Mouse (Mus musculus): ENCODE results near the gene Tpd52l2. TPM values are rescaled to one million over a fixed set of nuclear protein-coding genes. Genes with fewer than 3 reads are reported as not detected.
A peak's percentile ranks its signal among the peaks of the same experiment; 100 is the strongest.

The Tpd52l2 gene
- total RNA-seq, 1 experiment from 2014 or later: 134 TPM

DNA sequence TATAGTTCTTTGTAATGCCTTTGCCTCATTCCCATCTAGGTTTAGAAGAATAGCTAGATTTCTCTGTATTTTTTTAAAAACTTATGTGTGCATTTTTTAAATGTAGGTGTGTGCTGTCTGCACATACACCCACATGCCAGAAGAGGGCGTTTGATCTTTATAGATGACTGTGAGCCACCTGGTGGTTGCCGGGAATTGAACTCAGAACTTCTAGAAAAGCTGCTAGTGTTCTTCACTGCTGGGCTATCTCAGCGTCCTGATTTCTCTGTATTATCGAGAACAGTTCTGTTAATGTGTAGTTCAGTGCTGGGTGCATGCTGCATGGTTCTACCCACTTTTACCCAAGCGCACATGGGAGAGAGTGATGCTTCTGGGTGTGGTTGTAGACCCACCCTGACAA, 25.9 kb downstream of the Tpd52l2 start:
- ATAC-seq (replicated peaks; ENCODE audit: insufficient number of reproducible peaks, low FRiP score, low TSS enrichment, poor library complexity, severe bottlenecking): no peak

- no peak for ATAC-seq (replicated peaks; ENCODE audit: insufficient number of reproducible peaks, low FRiP score, low TSS enrichment, poor library complexity, severe bottlenecking)
Observed at GRCm38 (mm10) chr2:181525526-181525925, 28.6 kb downstream of the Tpd52l2 start.

GRCm38 (mm10) chr2:181529076-181529475, 32.1 kb downstream of the Tpd52l2 start:
- ATAC-seq (replicated peaks; ENCODE audit: insufficient number of reproducible peaks, low FRiP score, low TSS enrichment, poor library complexity, severe bottlenecking): no peak

DNA sequence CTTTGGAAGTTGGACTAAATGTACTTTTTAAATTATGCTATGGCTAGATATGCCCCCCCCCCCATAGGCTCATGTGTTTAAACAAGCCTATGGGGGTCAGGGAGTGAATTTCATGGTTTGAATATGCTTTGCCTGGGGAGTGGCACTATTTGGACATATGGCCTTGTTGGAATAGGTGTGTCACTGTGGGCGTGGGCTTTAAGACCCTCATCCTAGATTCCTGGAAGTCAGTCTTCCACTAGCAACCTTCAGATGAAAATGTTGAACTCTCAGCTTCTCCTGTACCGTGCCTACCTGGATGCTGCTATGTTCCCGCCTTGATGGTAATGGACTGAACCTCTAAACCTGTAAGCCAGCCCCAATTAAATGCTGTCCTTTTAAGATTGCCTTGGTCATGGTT, 35.6 kb downstream of the Tpd52l2 start:
- ATAC-seq (replicated peaks; ENCODE audit: insufficient number of reproducible peaks, low FRiP score, low TSS enrichment, poor library complexity, severe bottlenecking): no peak

DNA sequence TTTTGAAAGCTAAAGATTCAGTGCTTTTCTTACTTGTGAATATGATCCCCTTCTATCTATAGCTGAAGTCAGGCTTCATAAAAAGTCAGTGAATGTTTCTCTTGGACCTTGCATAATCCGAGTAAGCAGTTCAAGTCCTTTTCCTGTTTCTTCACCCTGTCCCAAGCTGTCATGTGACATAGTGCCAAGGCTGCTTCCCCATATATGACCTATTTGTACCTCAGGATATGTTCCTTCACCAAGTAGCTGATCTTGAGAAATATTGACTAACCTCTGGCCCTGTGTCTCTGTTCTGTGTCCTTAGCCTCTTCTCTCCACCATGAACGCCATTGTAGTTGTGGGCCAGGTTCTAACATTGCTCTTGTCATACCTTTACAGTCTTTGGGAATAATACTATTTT, 39.5 kb downstream of the Tpd52l2 start:
- peak; percentile 98 for ATAC-seq (replicated peaks; ENCODE audit: insufficient number of reproducible peaks, low FRiP score, low TSS enrichment, poor library complexity, severe bottlenecking)

- ATAC-seq (replicated peaks; ENCODE audit: insufficient number of reproducible peaks, low FRiP score, low TSS enrichment, poor library complexity, severe bottlenecking): no peak
Observed at GRCm38 (mm10) chr2:181537444-181538047, 40.6 kb downstream of the Tpd52l2 start.

DNA sequence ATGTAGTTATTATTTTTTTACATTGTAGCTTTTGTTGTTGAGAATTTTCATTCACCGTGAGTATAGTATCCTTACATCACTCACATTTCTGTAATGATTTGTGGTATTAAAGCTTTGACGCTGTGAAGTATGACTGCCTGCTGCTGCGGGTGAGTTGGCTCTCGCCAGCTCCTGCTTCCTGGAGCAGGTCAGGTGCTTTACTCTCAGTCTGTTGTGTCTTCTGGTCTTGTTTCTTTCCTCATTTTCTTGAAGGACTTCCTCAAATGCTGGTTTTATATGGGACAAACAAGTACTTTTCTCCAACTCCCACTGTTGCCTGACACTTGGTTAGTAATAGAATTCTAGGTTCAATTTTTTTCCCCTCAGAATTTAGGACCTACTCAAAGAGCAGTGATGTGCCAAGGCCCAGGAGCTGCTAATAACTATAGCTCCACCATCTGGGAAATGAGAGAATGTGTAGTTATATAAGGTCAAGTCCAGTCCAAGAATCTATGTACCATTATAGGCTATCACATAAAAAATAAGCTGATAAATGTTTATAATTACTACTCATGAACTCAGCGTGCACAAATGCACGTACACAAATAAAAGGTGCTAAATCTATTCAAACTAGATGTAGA, 44.9 kb downstream of the Tpd52l2 start:
- ATAC-seq (replicated peaks; ENCODE audit: insufficient number of reproducible peaks, low FRiP score, low TSS enrichment, poor library complexity, severe bottlenecking): no peak

- ATAC-seq (replicated peaks; ENCODE audit: insufficient number of reproducible peaks, low FRiP score, low TSS enrichment, poor library complexity, severe bottlenecking): no peak
Observed at GRCm38 (mm10) chr2:181546142-181546541, 49.2 kb downstream of the Tpd52l2 start.

- ATAC-seq (replicated peaks; ENCODE audit: insufficient number of reproducible peaks, low FRiP score, low TSS enrichment, poor library complexity, severe bottlenecking): no peak; the same call in 1 of the 2 replicates
Observed at GRCm38 (mm10) chr2:181548227-181548626, 51.3 kb downstream of the Tpd52l2 start.

GRCm38 (mm10) chr2:181548682-181549081, 51.7 kb downstream of the Tpd52l2 start:
- ATAC-seq (replicated peaks; ENCODE audit: insufficient number of reproducible peaks, low FRiP score, low TSS enrichment, poor library complexity, severe bottlenecking): no peak

DNA sequence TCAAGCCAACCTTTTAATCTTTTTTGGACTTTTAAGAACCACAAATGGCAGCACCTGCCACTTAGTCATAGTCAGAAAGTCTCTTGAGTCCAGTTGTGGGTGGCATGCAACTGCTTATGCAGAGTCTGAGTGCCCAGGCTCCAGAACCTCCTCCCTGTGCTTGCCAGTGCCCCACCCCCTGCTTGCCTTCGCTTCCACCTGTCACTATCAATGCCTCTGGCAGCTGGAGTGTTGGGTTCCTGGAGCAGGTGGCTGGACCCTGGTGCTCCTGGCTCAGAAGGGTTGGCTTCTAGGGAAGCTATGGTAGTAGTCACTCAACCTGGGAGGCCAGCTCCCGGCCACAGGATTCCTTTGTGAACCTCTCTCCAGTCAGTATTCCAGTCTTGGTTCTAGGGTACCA, 53.3 kb downstream of the Tpd52l2 start:
- ATAC-seq (replicated peaks; ENCODE audit: insufficient number of reproducible peaks, low FRiP score, low TSS enrichment, poor library complexity, severe bottlenecking): no peak

GRCm38 (mm10) chr2:181553772-181554171, 56.8 kb downstream of the Tpd52l2 start:
- ATAC-seq (replicated peaks; ENCODE audit: insufficient number of reproducible peaks, low FRiP score, low TSS enrichment, poor library complexity, severe bottlenecking): no peak

DNA sequence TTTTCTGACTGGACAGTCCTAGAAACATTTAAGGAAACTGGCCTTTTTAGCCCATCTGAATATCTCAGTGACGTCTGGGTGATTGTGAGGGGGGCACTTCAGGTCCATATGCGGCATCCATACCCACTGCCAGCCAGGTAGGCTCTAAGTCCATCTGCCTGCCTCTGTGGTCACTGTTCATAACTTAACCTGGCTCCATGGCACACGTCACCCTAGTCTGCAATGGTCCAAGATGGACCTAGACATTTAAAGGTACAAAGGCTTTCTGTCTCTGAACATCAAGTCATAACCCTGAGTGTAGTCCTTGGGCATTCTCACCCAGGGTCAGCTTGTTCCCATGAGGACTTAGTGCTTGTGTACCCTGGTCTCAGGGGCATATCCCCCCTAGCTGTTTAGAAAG, 70.4 kb downstream of the Tpd52l2 start:
- ATAC-seq (replicated peaks; ENCODE audit: insufficient number of reproducible peaks, low FRiP score, low TSS enrichment, poor library complexity, severe bottlenecking): no peak

Other genes with a start within 250 kb of the Tpd52l2 start
- 25.1 to 36.4 TPM (median 35.7 TPM) in 3 replicates for gene Gmeb2, start 209.1 kb upstream of the Tpd52l2 start, total RNA-seq (2017)
- not detected in 3 replicates for gene Stmn3, start 182.6 kb upstream of the Tpd52l2 start, total RNA-seq (2017)
- 34.6 to 46.3 TPM (median 37.2 TPM) in 3 replicates for gene Rtel1, start 177.4 kb upstream of the Tpd52l2 start, total RNA-seq (2017)
- gene Zgpat, start 132.2 kb upstream of the Tpd52l2 start, total RNA-seq (2017): 65.6 to 98.9 TPM (median 66.9 TPM) in 3 replicates
- gene Arfrp1, start 131.7 kb upstream of the Tpd52l2 start, total RNA-seq (2017): 51.2 to 71.0 TPM (median 67.9 TPM) in 3 replicates
- gene Lime1, start 117.1 kb upstream of the Tpd52l2 start, total RNA-seq (2017): 55.7 to 137 TPM (median 104 TPM) in 3 replicates
- 2.3 to 4.3 TPM (median 3.8 TPM) in 3 replicates for gene Zbtb46, start 37.7 kb upstream of the Tpd52l2 start, total RNA-seq (2017)
- not detected in 3 replicates for gene Abhd16b, start 3.9 kb upstream of the Tpd52l2 start, total RNA-seq (2017)
- 47.3 to 71.5 TPM (median 52.6 TPM) in 3 replicates for gene Dnajc5, start 23.3 kb downstream of the Tpd52l2 start, total RNA-seq (2017)
- gene Uckl1, start 87.8 kb downstream of the Tpd52l2 start, total RNA-seq (2017): 106 to 183 TPM (median 161 TPM) in 3 replicates
- 65.7 to 104 TPM (median 96.6 TPM) in 3 replicates for gene Prpf6, start 94.7 kb downstream of the Tpd52l2 start, total RNA-seq (2017)
- gene Zfp512b, start 95.7 kb downstream of the Tpd52l2 start, total RNA-seq (2017): 6.6 to 20.6 TPM (median 10.2 TPM) in 3 replicates
- gene Samd10, start 102.1 kb downstream of the Tpd52l2 start, total RNA-seq (2017): 1.5 to 5.5 TPM (median 4.5 TPM) in 3 replicates
- gene Gm29797, start 159.9 kb downstream of the Tpd52l2 start, total RNA-seq (2017): not detected in 3 replicates
- not detected in 3 replicates for gene Sox18, start 174.5 kb downstream of the Tpd52l2 start, total RNA-seq (2017)
- 3.8 to 20.0 TPM (median 10.0 TPM) in 3 replicates for gene Tcea2, start 183.2 kb downstream of the Tpd52l2 start, total RNA-seq (2017)
- 102 to 134 TPM (median 128 TPM) in 3 replicates for gene Rgs19, start 196.8 kb downstream of the Tpd52l2 start, total RNA-seq (2017)
- gene Lkaaear1, start 201.3 kb downstream of the Tpd52l2 start, total RNA-seq (2017): not detected in 3 replicates
- gene Oprl1, start 217.9 kb downstream of the Tpd52l2 start, total RNA-seq (2017): 0.19 TPM in 1 of 3 replicates, not detected in the others

Data from monocyte, adult 5-6 weeks (primary cell).